17 mouse cellular contexts compared by ENCODE assay signal in the genomic region with DNA sequence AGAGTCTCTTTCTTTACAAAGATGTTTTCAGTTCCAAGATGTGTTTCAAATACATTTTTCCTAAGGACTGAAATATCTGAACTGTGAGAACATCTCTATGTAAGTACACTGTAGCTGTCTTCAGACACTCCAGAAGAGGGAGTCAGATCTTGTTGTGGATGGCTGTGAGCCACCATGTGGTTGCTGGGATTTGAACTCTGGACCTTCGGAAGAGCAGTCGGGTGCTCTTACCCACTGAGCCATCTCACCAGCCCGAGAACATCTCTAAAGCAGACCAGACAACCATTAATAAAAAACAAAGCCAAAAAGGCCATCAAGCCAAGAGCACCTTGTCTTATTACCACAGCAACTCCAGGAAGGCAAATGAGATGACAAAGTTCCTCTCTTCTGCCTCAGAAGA. TPM values are rescaled to one million over a fixed set of nuclear protein-coding genes. Genes with fewer than 3 reads are reported as not detected.
"Had no signal": no experiment of that assay in that cellular context is flagged by ENCODE, and none has a peak within 500 bp of the region (broad histone marks: within the 10 kb centered on the region; RNA-seq: fewer than 3 reads in every experiment).

No protein-coding gene starts in this region.

RNA-seq across cellular contexts. Expression of a gene that starts 22.3 kb away (rescaled TPM):
- total RNA-seq: heart, postnatal 14 days; heart, postnatal 25 days; heart, postnatal 36 days; heart, postnatal 4 days; hematopoietic stem cell, adult 5-6 weeks had no signal
- polyA plus RNA-seq: heart, embryonic 10.5 days; heart, embryonic 11.5 days; heart, embryonic 12.5 days; heart, embryonic 13.5 days; heart, embryonic 16.5 days; heart, postnatal 0 days; hindbrain, embryonic 10.5 days; hindbrain, embryonic 12.5 days; hindbrain, embryonic 13.5 days; hindbrain, embryonic 15.5 days; inflammation-experienced regulatory T-cells, adult 6 months; kidney, embryonic 15.5 days had no signal
